Mouse (Mus musculus): ENCODE measurements around the gene Spats2.

- no peak for TF ChIP-seq MAX (IDR thresholded peaks at IDR 0.05; ENCODE audit: low read depth)
- TF ChIP-seq POLR2A (IDR thresholded peaks at IDR 0.05; ENCODE audit: insufficient read length, low read depth): no peak
- no peak for TF ChIP-seq E2F4 (IDR thresholded peaks at IDR 0.05; ENCODE audit: insufficient read depth)
- TF ChIP-seq POLR2AphosphoS2 (IDR thresholded peaks at IDR 0.05; ENCODE audit: insufficient read length, low read depth): no peak
- no peak for TF ChIP-seq USF1 (IDR thresholded peaks at IDR 0.05; ENCODE audit: low read depth)
- TF ChIP-seq TCF12 (IDR thresholded peaks at IDR 0.05; ENCODE audit: insufficient read depth, poor library complexity, severe bottlenecking): no peak
- no peak for TF ChIP-seq CEBPB (IDR thresholded peaks at IDR 0.05; ENCODE audit: insufficient read depth, poor library complexity, severe bottlenecking)
- no peak for TF ChIP-seq TCF3 (IDR thresholded peaks at IDR 0.05; ENCODE audit: insufficient read length, low read depth)
- TF ChIP-seq MYOG (IDR thresholded peaks at IDR 0.05; ENCODE audit: control insufficient read depth in 1 of 3, insufficient read depth in 1 of 3, insufficient read length in 2 of 3, low read depth in 2 of 3): no peak
- TF ChIP-seq SRF (IDR thresholded peaks at IDR 0.05; ENCODE audit: control insufficient read depth, insufficient read length, low read depth): no peak
- TF ChIP-seq MYOD1 (IDR thresholded peaks at IDR 0.05; ENCODE audit: control insufficient read depth in 1 of 3, insufficient read length in 2 of 3, low read depth in 2 of 3): no peak
- TF ChIP-seq REST (IDR thresholded peaks at IDR 0.05; ENCODE audit: insufficient read depth, insufficient read length): no peak
Observed at GRCm38 (mm10) chr15:99179639-99180038, 53.9 kb downstream of the Spats2 start.
